8 mouse cellular contexts compared by ENCODE assay signal in the genomic region with DNA sequence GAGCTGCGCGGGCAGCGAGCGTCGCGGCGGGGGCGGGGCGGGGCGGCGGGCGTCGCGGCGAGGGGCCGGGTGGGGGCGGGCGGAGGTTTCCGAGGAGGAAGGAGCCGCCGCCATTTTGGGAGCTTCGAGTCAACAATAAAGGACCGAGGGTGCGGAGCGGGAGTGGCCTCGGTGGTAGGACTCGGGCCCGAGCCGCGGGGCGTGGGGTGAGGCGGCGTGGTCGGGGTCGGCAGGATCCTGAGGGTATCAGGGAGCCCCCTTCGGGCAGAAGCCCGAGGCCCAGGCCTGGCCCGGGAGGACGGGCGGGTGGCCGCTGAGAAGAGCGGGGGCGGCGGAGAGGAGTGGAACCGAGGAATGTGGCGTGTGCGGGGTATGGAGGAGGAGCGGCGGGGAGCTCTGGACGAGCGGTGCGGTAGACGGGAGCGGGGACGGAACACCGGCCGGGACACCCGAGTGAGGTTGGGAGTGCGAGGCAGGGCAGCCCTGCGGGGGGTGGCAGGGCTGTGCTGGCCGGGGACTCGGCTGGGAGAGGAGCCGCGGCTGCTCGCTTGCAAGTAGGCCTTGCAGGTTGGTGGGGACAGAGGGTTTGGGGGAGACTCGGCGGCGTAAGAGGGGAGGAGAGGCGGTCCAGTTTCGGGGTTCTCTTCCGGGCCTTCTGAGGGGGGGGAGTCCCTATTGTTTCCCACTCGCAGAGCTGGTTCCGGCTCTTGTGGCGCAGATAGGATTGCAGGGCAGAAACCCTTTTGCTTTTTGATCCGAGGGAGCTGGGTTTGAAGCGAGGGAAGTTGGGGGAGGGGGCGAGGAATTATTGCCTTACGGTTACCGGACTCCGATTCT. TPM values are rescaled to one million over a fixed set of nuclear protein-coding genes. Genes with fewer than 3 reads are reported as not detected.
DNase-seq lines count a peak whose midpoint lies in the region; ATAC-seq lines count a peak whose summit lies in the region.

Ddx6 (plus strand) TSS at position 114 of the 837 bp plus-strand sequence.

- H3K27ac ChIP-seq in intestine, embryonic 15.5 days: peak within 1 kb of the TSS; percentile 98

- peak; percentile 86 for DNase-seq in adrenal gland, adult 2 months
- peak; percentile 90 for DNase-seq in embryo, embryonic 11 days
- DNase-seq in gastrocnemius, postnatal 36 days: peak; percentile 62 to 77
- DNase-seq in left cerebral cortex, postnatal 25 days (ENCODE audit: low spot score in 2 of 2): peak; percentile 72 to 77
- peak; percentile 50 for DNase-seq in mesoderm, embryonic 11.5 days (ENCODE audit: low read depth, low spot score)
- peak; percentile 47 to 56 for DNase-seq in right cerebral cortex, postnatal 36 days (ENCODE audit: low spot score in 2 of 2)
- peak; percentile 75 for DNase-seq in yolk sac, embryonic 10.5 days (ENCODE audit: low spot score)

- H3K4me3 ChIP-seq in intestine, embryonic 15.5 days (replicated peaks): peak within 1 kb of the TSS; percentile 99

- intact Hi-C loops in gastrocnemius, postnatal 36 days (cut with DNase I): loop anchor here (2.0 kb wide), 1 partner anchor 94 kb away; no protein-coding TSS in a partner anchor
- intact Hi-C loops in left cerebral cortex, postnatal 25 days (cut with DNase I): loop anchor here (2.0 kb wide), 1 partner anchor 94 kb away; no protein-coding TSS in a partner anchor

- H3K9me3 ChIP-seq in intestine, embryonic 15.5 days: no peaks in the 10 kb centered on the region

- H3K4me2 ChIP-seq in intestine, embryonic 15.5 days (replicated peaks): peak within 1 kb of the TSS; percentile 65

- H3K9ac ChIP-seq in intestine, embryonic 15.5 days: peak within 1 kb of the TSS; percentile 100

- under 1% methylated on average over 64 of the region's 80 CpGs for WGBS in intestine, embryonic 15.5 days

- H3K36me3 ChIP-seq in intestine, embryonic 15.5 days: 0 out of 2 replicates have a peak, but pooled peaks cover 6% of the 10 kb centered on the region

- ATAC-seq in intestine, embryonic 15.5 days: peak; percentile 76

- peaks cover 10% of the 10 kb centered on the region for H3K4me1 ChIP-seq in intestine, embryonic 15.5 days (replicated peaks)

- no peaks in the 10 kb centered on the region for H3K27me3 ChIP-seq in intestine, embryonic 15.5 days (replicated peaks)

RNA-seq across cellular contexts. Expression of gene Ddx6, which starts in this region (rescaled TPM):
- total RNA-seq in adrenal gland, adult 2 months (2021): 100 to 1,000 TPM; 114 to 121 TPM
- 7.2 and 9.1 TPM in 2 replicates for polyA plus RNA-seq in adrenal gland, adult 2 months (2012; rRNA removed)
- total RNA-seq in gastrocnemius, postnatal 36 days (2021): 10 to 100 TPM; 57.4 to 60.7 TPM
- 14.6 and 14.7 TPM in 2 replicates for polyA plus RNA-seq in intestine, embryonic 15.5 days (2015; fragmentation: Nextera tagmentation; extraction: Ambion mirVana)
- total RNA-seq in left cerebral cortex, postnatal 25 days (2021): 100 to 1,000 TPM; 131 to 134 TPM

Comparison
In these comparisons a context has a peak if more than half of its experiments do, and no peak if none do; other contexts are left out.
1. Peak in every context shown above with its lines: DNase-seq, ATAC-seq, H3K4me3 ChIP-seq and H3K27ac ChIP-seq.